Mouse (Mus musculus) Muller cell, postnatal 12 days (primary cell): ENCODE measurements around the gene Csrp1.
A peak's percentile ranks its signal among the peaks of the same experiment; 100 is the strongest.

Experiments used
- DNase-seq: peaks from one replicate; pipeline ENCODE4 v3.0.0-alpha.2; 2015; ENCODE audit errors: inconsistent ontology term

Csrp1 gene

GRCm38 (mm10) chr1:135771573-135771970 lies 51.7 kb downstream of the Csrp1 start:
- DNase-seq: no peak

GRCm38 (mm10) chr1:135776596-135776995 lies 56.7 kb downstream of the Csrp1 start:
- DNase-seq: peak; percentile 78

- DNase-seq: no peak
Measured at GRCm38 (mm10) chr1:135777046-135777445, 57.2 kb downstream of the Csrp1 start.

DNA sequence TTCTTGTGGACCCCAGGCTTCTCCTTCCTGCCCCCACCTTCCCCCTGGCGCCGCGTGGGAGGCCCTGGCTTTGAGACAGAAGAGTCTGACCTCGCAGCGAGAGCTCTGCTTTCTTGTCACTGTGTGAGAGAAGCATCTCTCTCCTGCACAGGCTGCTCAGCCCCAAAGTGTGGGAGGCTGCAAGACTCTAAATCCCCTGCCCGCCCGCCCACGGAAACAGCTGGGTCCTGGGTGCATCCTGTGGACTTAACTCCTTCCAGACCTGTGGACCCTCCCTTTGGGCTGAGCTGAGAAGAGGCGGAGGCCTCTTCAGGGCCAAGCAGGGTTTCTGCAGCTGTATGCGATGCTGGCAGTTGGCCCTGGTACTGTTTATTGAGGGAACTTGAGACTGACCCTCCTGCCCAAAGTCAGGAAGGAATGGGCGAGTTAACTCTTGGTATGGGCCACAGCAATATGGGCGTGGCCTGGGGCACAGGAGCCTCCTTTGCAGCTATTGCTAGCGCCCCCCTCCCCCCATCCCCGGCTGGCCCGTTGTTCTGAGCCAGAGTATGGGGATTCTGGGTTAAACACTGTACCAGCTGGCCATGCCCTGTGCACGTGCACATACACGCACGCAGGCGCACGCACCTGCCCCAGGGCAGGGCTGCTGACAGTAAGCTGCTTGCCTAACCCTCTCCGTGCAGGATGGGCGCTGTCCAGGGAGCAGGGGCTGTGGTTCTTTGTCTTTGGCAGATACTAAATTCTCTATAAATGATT lies 59.1 kb downstream of the Csrp1 start, which contains the start of gene Tnni1:
Gene Tnni1, plus strand, starts transcription at position 655 of the 756 bp plus-strand sequence.
- peak; percentile 69 for DNase-seq

- no peak for DNase-seq
Measured at GRCm38 (mm10) chr1:135780649-135781048, 60.8 kb downstream of the Csrp1 start.

DNA sequence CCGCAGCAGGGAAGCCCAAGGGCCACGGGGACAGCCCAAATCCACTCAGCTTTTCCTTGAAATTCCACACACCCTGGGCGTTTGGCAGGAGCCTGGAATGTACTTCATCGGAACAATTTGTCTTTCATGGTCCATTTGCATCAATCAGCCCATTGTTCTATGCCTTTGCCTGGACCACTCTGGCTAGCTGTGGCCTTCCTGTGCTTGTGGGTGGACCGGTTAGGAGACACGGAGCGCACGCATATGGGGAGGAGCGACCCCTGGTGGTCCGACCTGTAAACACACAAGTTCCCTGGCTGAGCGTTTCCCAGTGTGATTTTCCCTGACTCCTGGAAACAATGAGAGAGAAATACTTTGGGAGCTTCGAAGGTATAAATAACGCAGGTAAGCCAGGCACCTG lies 61.4 kb downstream of the Csrp1 start:
- peak; percentile 95 for DNase-seq

GRCm38 (mm10) chr1:135782816-135783215 lies 63.0 kb downstream of the Csrp1 start:
- DNase-seq: peak; percentile 79

GRCm38 (mm10) chr1:135787799-135788198 lies 67.9 kb downstream of the Csrp1 start:
- DNase-seq: no peak

DNA sequence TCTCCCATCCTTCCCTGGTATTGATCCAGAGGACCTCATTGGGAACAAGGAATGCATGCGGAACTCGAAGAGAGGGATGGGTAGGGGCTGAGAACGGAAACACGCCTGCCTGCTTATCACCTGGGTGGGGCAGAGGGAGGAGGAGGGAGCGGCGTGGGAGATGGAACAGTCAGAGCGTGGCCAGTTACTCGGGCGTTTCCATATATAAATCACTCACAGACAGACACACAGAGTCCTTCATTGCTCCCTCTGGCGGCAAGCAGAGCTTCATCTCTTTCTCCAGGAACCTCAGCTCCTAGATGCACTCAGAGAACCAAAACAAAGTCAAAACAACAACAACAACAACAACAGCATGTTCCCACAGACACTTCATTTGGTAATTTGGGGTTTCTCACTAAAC lies 68.8 kb downstream of the Csrp1 start:
- DNase-seq: no peak

GRCm38 (mm10) chr1:135789815-135790214 lies 70.0 kb downstream of the Csrp1 start:
- peak; percentile 74 for DNase-seq

GRCm38 (mm10) chr1:135792143-135792939 lies 72.5 kb downstream of the Csrp1 start:
- no peak for DNase-seq

- no peak for DNase-seq
Measured at GRCm38 (mm10) chr1:135793370-135794215, 73.7 kb downstream of the Csrp1 start.

- DNase-seq: peak; percentile 66
Measured at GRCm38 (mm10) chr1:135794216-135795134, 74.6 kb downstream of the Csrp1 start.

GRCm38 (mm10) chr1:135798492-135798891 lies 78.6 kb downstream of the Csrp1 start:
- no peak for DNase-seq

DNA sequence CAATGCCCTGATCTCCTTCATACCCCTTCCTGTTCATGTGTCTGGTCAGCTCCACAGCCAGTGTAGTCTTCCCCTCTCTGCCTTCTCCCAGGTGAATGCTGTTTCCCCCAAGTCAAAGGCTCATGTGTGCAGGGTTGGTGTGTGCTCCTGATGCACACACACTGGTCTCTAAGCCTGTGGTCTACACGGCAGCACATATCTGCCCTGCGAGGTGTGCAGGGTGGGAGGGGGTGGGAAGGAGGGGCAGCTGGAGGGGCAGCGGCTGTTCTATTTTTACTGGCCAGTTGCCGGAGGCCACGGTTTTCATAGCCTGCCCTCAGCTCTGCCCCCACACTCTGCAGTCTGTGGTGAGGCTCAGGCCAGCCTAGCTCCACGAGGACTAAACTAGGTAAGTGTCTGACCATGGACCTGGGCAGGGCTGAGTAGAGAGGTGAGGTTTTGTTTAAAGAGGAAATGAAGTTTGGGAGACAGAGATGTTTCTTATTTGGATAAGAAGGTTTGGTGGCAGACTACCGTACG lies 79.3 kb downstream of the Csrp1 start:
- DNase-seq: no peak

- DNase-seq: no peak
Measured at GRCm38 (mm10) chr1:135800192-135800950, 80.5 kb downstream of the Csrp1 start.
